ENCODE assay signal across 8 mouse cellular contexts in genomic region chr6:146501866-146502804, GRCm38 (mm10). TPM values are rescaled to one million over a fixed set of nuclear protein-coding genes. Genes with fewer than 3 reads are reported as not detected.
A peak's percentile ranks its signal among the peaks of the same experiment; 100 is the strongest.
DNase-seq lines count a peak whose midpoint lies in the region; ATAC-seq lines count a peak whose summit lies in the region.

Gene Itpr2, minus strand, starts transcription at chr6:146502223.

- peak; percentile 84 for ATAC-seq in frontal cortex, adult (ENCODE audit: low TSS enrichment)
- peak; percentile 68 to 78 for ATAC-seq in hematopoietic stem cell, adult 5-6 weeks (replicated peaks in 1 of 2; ENCODE audit: insufficient read depth in 1 of 2, low FRiP score in 2 of 2, low TSS enrichment in 1 of 2, low read depth in 1 of 2, poor library complexity in 2 of 2, severe bottlenecking in 2 of 2)

- DNase-seq in MN1 (ENCODE audit: low spot score): peak; percentile 83
- DNase-seq in cerebellum, adult 9-10 months: peak; percentile 60
- DNase-seq in layer of hippocampus, postnatal 10 days (ENCODE audit: low spot score in 2 of 2): peak; percentile 75 to 86
- peak; percentile 95 for DNase-seq in lung, postnatal 10 days
- peak; percentile 83 for DNase-seq in ovary, postnatal 14 days (ENCODE audit: low spot score)
- DNase-seq in thymus, postnatal 25 days: peak; percentile 91

RNA-seq across cellular contexts. Expression of gene Itpr2, which starts in this region (rescaled TPM):
- 29.0 and 30.0 TPM in 2 replicates for total RNA-seq in hematopoietic stem cell, adult 5-6 weeks (2017)
- 10 to 100 TPM; 27.2 to 28.7 TPM for total RNA-seq in layer of hippocampus, postnatal 10 days (2021)

Comparison
In these comparisons a context has a peak if more than half of its experiments do, and no peak if none do; other contexts are left out.
1. Peak in every context shown above with its lines: DNase-seq and ATAC-seq.